Mouse (Mus musculus): Measurements from ENCODE around the gene Opcml. TPM values are rescaled to one million over a fixed set of nuclear protein-coding genes. Genes with fewer than 3 reads are reported as not detected.

Gene Opcml
- polyA plus RNA-seq, 1 experiment from 2014 or later = 58.4 TPM

DNA sequence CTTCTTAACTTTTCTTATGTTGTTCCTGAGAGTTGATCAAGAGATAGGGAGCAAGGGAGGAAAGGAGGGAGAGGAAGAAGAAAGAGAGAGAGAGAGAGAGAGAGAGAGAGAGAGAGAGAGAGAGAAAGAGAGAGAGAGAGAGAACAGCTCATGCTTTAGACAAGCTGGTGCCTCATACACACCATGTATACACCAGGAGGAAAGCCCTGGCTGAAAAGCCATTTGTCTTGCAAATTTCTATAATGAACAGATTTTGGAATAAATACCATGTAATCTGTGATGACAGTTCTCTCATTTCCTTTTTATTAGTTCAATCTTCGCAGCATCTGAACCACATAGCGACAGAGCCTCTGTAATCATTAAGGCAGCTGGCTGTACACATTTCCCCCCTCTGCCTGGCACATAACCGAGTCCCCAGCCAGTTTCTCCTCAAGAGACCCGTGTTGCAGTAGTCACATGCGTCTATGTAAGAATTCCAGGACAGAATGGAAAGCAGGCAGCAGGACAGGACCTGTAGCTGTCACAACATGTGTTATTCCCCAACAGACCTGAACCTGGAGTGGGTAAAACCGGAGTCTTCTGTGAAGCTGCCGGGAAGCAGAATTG, 238.3 kb downstream of the Opcml start:
- Histone ChIP-seq H3K4me1 (peaks cover 13% of the 10 kb centered on the region; the same call in 1 of the 2 replicates), H3K4me3 (no peak overlapping the region), H3K9me3 (no peaks in the 10 kb centered on the region), H3K9ac (no peak overlapping the region), H3K27me3 (replicated peaks) (no peaks in the 10 kb centered on the region), H3K27ac (no peak overlapping the region), H3K4me2 (no peak overlapping the region), H3K36me3 (replicated peaks) (no peaks in the 10 kb centered on the region)
- no peak; the same call in 1 of the 2 replicates for ATAC-seq (replicated peaks)
- 34% methylated on average over 7 of the region's 7 CpGs for WGBS

DNA sequence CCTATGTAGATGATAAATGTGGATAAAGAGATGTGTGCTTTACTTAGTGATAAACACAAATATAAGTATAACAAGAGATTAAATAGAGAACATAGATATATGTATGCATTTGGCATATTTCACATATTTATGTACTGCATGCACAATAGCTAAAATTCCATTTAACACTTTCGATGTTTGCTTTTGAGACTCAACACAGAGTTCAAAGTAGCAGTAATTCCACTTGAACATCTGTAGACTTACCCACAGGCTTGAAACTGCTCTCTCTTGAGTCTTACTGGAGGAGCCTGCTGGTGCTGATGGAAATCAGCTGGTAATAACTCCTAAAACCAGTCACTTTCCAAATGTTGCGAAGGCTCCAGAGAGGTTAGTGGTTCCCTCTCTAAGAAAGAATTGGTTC, 258.6 kb downstream of the Opcml start:
- no peak overlapping the region for H3K4me2 ChIP-seq
- no peak overlapping the region for H3K27ac ChIP-seq
- no peaks in the 10 kb centered on the region for H3K36me3 ChIP-seq (replicated peaks)
- no peak overlapping the region for H3K9ac ChIP-seq
- H3K4me3 ChIP-seq = no peak overlapping the region
- H3K27me3 ChIP-seq (replicated peaks) = no peaks in the 10 kb centered on the region
- no peaks in the 10 kb centered on the region for H3K9me3 ChIP-seq
- 92% methylated on average over 2 of the region's 2 CpGs for WGBS
- H3K4me1 ChIP-seq = no peaks in the 10 kb centered on the region
- no peak for ATAC-seq (replicated peaks)

DNA sequence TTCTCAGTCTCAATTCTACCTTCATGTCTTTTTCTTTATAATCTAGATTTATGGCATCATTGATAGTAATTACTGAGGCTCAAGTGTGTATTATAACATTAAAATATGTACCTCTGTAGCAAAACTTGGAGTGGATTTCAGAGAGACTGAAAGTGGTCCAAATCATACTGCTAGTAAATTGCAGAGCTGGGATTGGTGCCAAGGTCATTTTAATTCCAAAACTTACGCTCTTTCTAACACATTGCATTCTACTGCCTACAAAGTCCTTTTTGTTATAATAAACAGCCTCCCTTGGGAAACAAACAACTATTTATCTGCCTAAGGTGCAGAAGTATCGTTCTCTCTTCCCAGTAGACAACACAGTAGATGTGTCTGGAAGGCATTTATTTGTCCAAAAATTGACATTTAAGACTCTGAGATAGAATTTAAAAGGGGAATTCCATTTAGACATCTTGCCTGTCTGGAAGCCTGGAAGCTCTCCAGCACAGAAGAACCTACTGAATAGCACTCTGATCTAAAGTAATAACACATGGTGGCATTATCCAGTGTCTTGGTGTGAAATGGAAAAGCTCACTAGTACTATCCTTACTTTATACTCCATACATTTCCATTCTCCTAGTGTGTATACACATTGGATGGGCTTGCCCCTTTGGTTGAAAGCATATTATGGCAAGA, 266.7 kb downstream of the Opcml start:
- peaks cover 4% of the 10 kb centered on the region; the same call in 1 of the 2 replicates for H3K4me1 ChIP-seq
- no peaks in the 10 kb centered on the region for H3K36me3 ChIP-seq (replicated peaks)
- no peak for ATAC-seq (replicated peaks)
- H3K4me3 ChIP-seq = no peak overlapping the region
- H3K9ac ChIP-seq = no peak overlapping the region
- H3K27ac ChIP-seq = no peak overlapping the region
- H3K4me2 ChIP-seq = no peak overlapping the region
- 54% methylated on average over 2 of the region's 2 CpGs for WGBS
- H3K27me3 ChIP-seq (replicated peaks) = no peaks in the 10 kb centered on the region
- no peaks in the 10 kb centered on the region for H3K9me3 ChIP-seq

DNA sequence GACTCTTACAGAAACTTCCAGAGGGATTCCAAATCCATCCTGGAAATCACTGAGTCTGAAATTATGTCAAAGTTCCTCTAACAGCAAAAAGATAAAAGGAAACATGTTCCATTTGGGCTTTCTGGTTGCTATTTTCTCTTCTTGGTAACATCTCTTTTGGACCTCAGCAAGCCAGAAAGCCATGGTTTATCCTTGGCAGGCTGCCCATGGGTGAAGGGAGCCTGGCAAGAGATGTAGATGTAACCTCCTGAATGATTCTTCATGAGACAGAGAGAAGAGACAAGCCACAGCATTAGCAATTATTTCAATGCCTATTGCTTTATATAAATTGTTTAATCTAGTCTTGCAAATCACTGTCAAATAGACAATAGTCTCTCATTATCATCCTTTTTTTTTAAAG, 274.6 kb downstream of the Opcml start:
- no peak overlapping the region for H3K27ac ChIP-seq
- no peaks in the 10 kb centered on the region for H3K9me3 ChIP-seq
- no peak overlapping the region for H3K9ac ChIP-seq
- H3K27me3 ChIP-seq (replicated peaks) = no peaks in the 10 kb centered on the region
- ATAC-seq (replicated peaks) = no peak
- no peaks in the 10 kb centered on the region for H3K36me3 ChIP-seq (replicated peaks)
- no peaks in the 10 kb centered on the region for H3K4me1 ChIP-seq
- H3K4me3 ChIP-seq = no peak overlapping the region
- no peak overlapping the region for H3K4me2 ChIP-seq

DNA sequence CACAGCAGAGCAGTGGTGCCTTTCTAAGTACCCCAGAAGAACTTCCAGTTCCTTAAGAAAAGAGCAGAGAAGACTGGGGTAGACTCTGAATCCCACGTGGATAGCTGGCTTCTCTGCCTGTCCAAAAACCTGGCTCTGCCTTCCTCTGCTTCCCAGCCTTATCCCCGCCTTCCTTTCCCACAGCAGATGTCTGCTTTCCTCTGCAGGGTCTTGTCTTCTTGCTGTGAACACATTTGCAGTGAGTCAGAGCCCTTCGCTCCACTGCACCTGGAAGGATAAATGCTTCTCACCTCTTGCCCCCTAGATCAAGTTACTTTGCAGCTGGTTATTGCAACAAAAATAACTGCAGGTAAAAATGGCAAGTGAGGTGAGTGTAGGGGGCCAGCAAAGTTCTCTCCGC, 290.1 kb downstream of the Opcml start:
- no peak overlapping the region for H3K4me3 ChIP-seq
- H3K9me3 ChIP-seq = no peaks in the 10 kb centered on the region
- no peak for ATAC-seq (replicated peaks)
- H3K9ac ChIP-seq = no peak overlapping the region
- H3K4me1 ChIP-seq = peaks cover 6% of the 10 kb centered on the region
- H3K27me3 ChIP-seq (replicated peaks) = no peaks in the 10 kb centered on the region
- H3K4me2 ChIP-seq = no peak overlapping the region
- H3K27ac ChIP-seq = no peak overlapping the region
- WGBS = 75% methylated on average over 4 of the region's 4 CpGs
- H3K36me3 ChIP-seq (replicated peaks) = no peaks in the 10 kb centered on the region

DNA sequence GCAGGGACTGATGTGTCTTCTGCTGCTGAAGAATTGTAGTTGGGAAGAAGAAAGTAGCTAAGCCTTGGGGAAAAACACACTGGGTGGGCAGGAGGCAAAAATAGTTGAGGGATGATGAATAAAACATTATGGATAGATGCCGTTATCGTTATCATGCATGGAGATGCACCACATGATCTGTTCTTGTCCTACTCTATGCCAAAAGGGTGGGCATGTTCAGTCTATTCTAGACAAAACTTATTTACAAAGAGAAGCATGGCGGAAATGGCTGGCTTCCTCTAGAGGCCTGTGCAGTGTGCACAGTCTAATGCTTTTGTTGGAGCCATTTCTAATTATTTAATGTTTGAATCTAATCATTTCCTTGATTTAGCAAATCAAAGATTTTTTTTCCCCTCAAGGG, 293.2 kb downstream of the Opcml start:
- 50% methylated on average over 3 of the region's 3 CpGs for WGBS
- H3K4me3 ChIP-seq = no peak overlapping the region
- H3K9ac ChIP-seq = no peak overlapping the region
- peaks cover 6% of the 10 kb centered on the region for H3K4me1 ChIP-seq
- ATAC-seq (replicated peaks) = 0 out of 2 replicates have a peak, but pooled peaks have one; percentile 56
- H3K27ac ChIP-seq = no peak overlapping the region
- no peaks in the 10 kb centered on the region for H3K36me3 ChIP-seq (replicated peaks)
- no peaks in the 10 kb centered on the region for H3K27me3 ChIP-seq (replicated peaks)
- no peaks in the 10 kb centered on the region for H3K9me3 ChIP-seq
- H3K4me2 ChIP-seq = no peak overlapping the region

DNA sequence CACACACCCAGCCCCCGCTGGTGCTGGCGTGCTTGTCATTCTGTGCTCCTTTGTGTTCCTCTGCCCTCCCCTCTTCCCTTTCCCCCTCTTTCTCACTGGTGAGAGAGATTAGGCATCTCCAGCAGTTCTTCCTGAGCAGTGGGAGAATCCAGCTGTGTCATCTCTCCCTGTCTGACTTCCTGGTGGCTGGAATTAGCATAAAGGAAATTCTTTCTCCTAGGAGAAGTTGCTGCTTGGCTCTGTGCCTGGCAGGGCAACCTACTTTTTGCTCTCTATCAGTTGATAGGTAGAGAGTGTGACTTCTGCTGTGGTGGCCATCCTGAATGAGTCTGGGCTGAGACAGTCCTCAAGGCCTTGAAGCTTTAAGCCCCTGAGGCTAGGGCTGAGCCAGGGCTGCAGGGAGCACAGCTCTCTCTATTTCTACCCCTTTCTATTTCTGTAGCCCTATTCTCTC, 293.7 kb downstream of the Opcml start:
- 8% methylated on average over 2 of the region's 2 CpGs for WGBS
- Histone ChIP-seq H3K9ac (no peak overlapping the region), H3K9me3 (no peaks in the 10 kb centered on the region), H3K36me3 (replicated peaks) (no peaks in the 10 kb centered on the region), H3K4me3 (no peak overlapping the region), H3K4me2 (no peak overlapping the region), H3K27me3 (replicated peaks) (no peaks in the 10 kb centered on the region), H3K27ac (no peak overlapping the region), H3K4me1 (peaks cover 6% of the 10 kb centered on the region)
- ATAC-seq (replicated peaks) = peak; percentile 72

DNA sequence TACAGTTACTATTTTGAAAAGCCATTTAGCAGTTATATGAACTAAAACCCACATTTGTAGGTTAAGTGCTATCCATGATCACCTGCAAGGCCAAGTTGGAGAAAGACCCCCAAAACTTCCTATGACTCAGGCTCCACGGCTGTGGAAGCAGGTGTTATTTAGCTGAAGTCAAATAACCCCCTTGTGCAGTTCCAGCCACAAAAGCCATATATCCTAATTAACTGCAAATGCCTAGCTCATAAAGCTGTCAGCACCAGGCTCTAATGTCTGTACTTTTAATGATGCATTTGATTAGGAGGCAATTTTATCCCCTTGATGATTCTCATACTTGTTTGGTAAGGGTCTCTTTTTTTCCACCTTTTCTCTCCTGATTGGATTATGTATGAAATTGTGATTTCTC, 300.8 kb downstream of the Opcml start:
- Histone ChIP-seq H3K9ac (no peak overlapping the region), H3K27me3 (replicated peaks) (no peaks in the 10 kb centered on the region), H3K27ac (no peak overlapping the region), H3K36me3 (replicated peaks) (no peaks in the 10 kb centered on the region), H3K4me3 (no peak overlapping the region), H3K9me3 (no peaks in the 10 kb centered on the region), H3K4me2 (no peak overlapping the region), H3K4me1 (no peaks in the 10 kb centered on the region)
- WGBS = 72% methylated on average over 1 of the region's 1 CpGs
- no peak for ATAC-seq (replicated peaks)

DNA sequence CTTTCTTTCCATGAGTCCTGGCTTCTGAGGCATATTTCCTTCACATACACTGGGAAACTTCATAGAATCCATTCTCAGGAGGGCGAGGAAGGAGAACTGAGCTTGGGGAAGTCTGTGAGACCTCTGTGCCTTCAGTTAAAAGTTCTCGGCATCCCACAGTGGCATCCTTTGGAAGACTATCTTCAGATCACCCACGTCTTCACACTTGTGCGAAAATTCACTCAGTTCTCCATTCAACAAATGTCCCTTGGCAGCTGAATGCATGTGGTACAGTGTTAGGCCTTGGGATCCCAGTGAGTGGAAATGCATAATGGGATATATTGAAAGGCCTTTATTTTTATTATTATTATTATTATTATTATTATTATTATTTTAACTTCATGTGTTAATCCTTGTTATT, 304.1 kb downstream of the Opcml start:
- Histone ChIP-seq H3K36me3 (replicated peaks) (no peaks in the 10 kb centered on the region), H3K9ac (no peak overlapping the region), H3K27ac (no peak overlapping the region), H3K4me1 (no peaks in the 10 kb centered on the region), H3K27me3 (replicated peaks) (no peaks in the 10 kb centered on the region), H3K4me2 (no peak overlapping the region), H3K9me3 (no peaks in the 10 kb centered on the region), H3K4me3 (no peak overlapping the region)
- no peak for ATAC-seq (replicated peaks)
- WGBS = 94% methylated on average over 4 of the region's 4 CpGs

DNA sequence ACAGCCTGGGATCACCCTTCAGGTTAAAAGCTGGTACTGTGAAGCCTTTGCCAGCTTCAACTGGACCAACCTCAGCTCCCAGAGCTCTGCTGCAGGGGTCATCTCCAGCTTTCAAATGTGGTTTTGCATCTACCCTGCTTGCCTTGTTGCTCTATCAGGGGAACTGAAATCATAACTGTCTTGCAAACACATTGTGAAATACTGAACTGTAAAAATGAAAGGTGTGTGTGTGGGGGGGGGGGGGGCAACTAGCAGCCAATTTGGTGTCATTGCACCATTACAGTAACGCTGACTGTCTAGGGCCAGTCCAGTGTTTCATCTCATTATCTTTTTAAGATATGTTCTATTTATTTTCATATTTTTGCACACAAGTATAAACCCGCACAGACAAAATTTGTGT, 305.6 kb downstream of the Opcml start:
- Histone ChIP-seq H3K4me1 (no peaks in the 10 kb centered on the region), H3K27me3 (replicated peaks) (no peaks in the 10 kb centered on the region), H3K9ac (no peak overlapping the region), H3K36me3 (replicated peaks) (no peaks in the 10 kb centered on the region), H3K4me2 (no peak overlapping the region), H3K27ac (no peak overlapping the region), H3K9me3 (no peaks in the 10 kb centered on the region), H3K4me3 (no peak overlapping the region)
- WGBS = 94% methylated on average over 2 of the region's 2 CpGs
- no peak for ATAC-seq (replicated peaks)

DNA sequence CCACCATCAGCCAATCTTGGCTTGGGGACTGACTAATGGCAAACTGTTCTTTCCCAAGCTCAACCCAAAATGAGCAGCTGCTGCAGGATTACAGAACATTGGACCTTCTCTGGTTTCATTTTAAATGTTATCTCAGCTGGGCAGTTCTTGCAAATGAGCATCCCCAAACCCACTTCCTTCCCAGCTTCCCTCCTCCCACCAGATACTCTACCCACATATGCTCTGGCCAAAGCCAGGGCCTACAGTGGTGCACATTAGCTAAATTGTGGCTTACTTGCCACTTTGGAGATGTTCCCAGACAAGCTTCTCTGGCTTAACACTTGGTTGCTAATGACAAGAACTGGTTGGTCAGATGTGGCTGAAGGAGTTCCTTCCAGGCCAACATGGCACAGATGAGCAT, 311.4 kb downstream of the Opcml start:
- no peak for ATAC-seq (replicated peaks)
- H3K36me3 ChIP-seq (replicated peaks) = no peaks in the 10 kb centered on the region
- no peaks in the 10 kb centered on the region for H3K27me3 ChIP-seq (replicated peaks)

DNA sequence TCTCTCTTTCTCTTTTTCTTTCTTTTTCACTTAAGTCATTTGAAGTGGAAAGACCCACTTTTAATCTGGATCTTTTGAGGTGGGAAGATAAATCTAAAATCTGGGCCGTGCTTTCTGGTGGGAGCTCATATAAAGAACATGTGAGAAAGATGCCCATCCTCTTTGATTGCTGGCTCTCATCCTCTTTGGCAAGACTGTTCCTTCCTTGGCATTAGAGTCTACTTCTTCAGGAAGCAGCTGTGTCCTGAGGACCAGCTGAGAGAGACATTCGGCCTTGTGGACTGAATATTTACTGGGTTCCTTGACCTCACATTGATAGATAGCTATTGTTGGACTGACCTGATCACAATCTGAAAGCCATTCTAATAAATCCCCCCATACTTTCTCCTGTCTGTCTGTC, 331.3 kb downstream of the Opcml start:
- no peak for ATAC-seq (replicated peaks)
- 87% methylated on average over 2 of the region's 2 CpGs for WGBS

More for the DNA sequence above, 311.4 kb downstream of the Opcml start:
- Histone ChIP-seq H3K4me2 (no peak overlapping the region), H3K4me1 (no peaks in the 10 kb centered on the region), H3K4me3 (no peak overlapping the region), H3K9ac (no peak overlapping the region), H3K9me3 (no peaks in the 10 kb centered on the region), H3K27ac (no peak overlapping the region)

DNA sequence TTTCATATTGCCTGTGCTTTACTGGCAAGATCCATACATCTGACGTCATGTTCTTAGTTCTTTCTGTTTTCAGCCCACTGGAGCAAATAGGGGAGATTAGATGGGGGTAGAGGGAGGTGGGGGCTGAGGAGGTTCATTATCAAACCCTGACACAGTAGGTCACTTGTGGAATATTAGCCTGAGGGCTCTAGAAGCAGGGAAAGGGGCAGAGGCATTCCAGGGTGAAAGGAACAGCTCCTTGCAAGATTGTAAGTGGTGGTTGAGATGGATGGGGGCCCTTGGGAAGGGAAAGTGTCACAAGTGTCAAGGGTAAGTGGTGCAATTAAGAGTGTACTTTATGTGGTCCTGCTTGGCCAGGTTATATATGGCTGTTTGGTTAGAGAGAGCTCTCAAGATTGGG, 338.2 kb downstream of the Opcml start:
- no peak overlapping the region for H3K4me3 ChIP-seq
- H3K27me3 ChIP-seq (replicated peaks) = no peaks in the 10 kb centered on the region
- H3K9me3 ChIP-seq = no peaks in the 10 kb centered on the region
- H3K27ac ChIP-seq = no peak overlapping the region
- no peaks in the 10 kb centered on the region for H3K36me3 ChIP-seq (replicated peaks)
- WGBS = 65% methylated on average over 1 of the region's 1 CpGs
- no peak for ATAC-seq (replicated peaks)
- no peak overlapping the region for H3K4me2 ChIP-seq
- no peak overlapping the region for H3K9ac ChIP-seq
- H3K4me1 ChIP-seq = no peaks in the 10 kb centered on the region

More for the DNA sequence above, 331.3 kb downstream of the Opcml start:
- no peaks in the 10 kb centered on the region for H3K36me3 ChIP-seq (replicated peaks)
- H3K27me3 ChIP-seq (replicated peaks) = no peaks in the 10 kb centered on the region
- H3K4me1 ChIP-seq = no peaks in the 10 kb centered on the region
- no peak overlapping the region for H3K27ac ChIP-seq
- H3K9me3 ChIP-seq = no peaks in the 10 kb centered on the region
- H3K9ac ChIP-seq = no peak overlapping the region
- no peak overlapping the region for H3K4me2 ChIP-seq
- H3K4me3 ChIP-seq = no peak overlapping the region

Data from midbrain, embryonic 15.5 days (tissue).